Mouse (Mus musculus): Measurements from ENCODE around the gene Anxa9.

DNA sequence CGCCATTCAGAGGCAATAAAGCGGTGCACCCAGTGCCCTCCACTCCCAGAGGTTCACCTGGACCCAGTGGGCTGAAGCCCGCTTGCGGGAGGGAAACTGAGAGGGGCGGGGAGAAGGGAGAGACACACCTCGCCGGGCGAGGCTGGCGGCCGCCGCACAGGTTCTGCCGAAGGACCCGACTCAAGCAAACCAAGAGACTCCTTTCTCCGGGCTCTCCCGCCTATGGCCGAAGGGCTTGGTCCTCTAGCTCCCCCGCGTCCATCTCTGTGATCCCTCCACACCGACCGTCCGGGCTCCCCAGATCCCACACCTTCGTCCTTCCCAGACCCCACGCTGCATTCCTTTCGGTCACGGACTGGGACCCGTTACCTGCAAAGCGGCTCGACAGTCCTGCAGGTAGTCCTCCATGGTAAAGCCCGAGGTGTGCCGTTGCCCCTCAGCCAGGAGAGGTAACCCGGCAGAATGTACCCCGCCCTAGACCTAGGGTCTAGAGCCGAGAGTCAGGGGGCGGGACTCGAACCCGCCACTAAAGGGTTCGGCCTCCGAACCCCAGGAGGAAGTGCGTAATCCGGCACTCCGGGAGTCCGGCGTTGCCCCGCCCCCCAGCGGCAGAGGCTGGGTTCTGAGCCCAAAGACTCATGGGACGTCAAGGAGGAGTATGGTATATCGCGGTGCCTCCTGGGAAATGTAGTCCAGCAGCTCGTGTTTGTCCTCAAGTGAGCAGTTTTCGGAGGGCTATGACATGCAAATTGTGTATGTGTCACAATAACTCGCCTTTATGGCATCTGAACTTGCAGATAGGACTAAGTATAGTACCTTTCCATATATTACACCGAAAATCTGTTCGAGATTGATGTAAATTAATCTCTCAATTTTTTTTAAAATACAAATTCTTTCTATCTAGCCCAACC, 25.5 kb downstream of the Anxa9 start, which contains the start of the genes Mindy1 and Prune1:
- TF ChIP-seq CTCF (IDR thresholded peaks at IDR 0.05; ENCODE audit: low read depth): peak; percentile 67
- peak; percentile 51 for TF ChIP-seq EP300 (optimal IDR thresholded peaks at IDR 0.05)

All from stomach, postnatal 0 days (tissue).